Mouse (Mus musculus): ENCODE measurements around the gene Upk3b. TPM values are rescaled to one million over a fixed set of nuclear protein-coding genes. Genes with fewer than 3 reads are reported as not detected.

The Upk3b gene
- 41.2 and 54.6 TPM in 2 replicates for polyA plus RNA-seq (2015; fragmentation: Nextera tagmentation; extraction: Ambion mirVana)

DNA sequence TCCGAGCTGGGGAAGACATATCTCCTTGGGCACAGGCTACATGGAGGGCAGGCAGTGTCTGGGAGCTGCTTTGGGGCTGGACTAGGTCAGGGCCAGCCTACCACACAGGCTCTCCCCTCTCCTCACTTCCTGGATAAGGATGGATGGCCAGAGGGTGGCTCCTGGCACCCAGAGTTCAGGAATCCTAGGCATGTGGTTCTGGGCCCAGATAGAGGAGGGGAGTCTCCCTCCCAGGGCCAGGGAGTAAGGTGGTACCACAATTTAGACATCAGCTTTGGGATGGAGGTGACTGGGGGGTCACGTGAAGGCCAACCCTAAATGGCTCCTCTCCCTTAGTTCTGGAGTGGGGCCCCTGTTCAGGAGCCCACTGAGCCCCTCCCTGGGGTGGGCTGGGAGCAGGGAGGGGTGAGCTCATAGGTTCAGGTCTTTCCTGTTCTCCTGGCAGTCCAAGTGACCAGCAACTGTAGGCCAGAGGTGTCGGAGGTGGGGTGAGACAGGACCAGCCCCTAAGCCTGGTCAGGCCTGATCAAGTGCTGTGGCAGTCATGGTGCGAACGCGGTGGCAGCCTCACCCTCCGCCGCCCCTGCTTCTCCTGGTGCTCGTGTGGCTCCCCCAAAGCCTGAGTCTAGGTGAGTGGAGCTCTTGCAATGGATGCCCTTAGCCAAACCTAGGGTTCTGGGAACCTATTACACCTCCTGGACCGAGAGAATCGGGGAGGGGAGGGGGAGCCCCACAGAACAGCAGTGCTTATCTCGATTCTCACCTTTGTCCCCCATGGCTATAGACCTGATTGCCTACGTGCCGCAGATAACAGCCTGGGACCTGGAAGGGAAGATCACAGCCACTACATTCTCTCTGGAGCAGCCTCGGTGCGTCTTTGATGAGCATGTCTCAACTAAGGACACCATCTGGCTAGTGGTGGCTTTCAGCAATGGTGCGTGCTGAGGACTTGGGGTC lies at the start of gene Upk3b:
Gene Upk3b, plus strand, starts transcription at position 239 of the 957 bp plus-strand sequence.
- 0 out of 2 replicates have a peak, but pooled peaks have one; percentile 18 for ATAC-seq (ENCODE audit: extremely low read depth, insufficient number of reproducible peaks, low FRiP score, low TSS enrichment)

DNA sequence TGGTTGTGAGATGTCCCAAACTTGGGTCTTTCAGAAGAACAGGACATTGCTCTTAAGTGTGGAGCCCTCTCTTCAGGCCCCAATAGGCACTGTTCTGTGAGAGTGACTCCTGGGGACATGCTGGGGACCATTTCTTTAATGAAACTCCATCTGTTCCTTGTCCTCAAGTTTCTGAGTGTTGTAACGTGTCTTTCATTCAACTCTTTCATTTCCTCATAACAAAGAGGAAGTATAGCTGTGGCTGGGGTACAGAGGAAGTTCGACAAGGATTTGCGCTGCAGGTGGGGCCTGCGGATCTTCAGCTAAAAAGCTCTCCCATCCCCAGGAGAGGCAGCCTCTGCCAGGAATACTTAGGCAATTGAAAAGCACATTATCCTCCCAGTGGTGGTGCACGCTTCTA lies 47.7 kb upstream of the Upk3b start:
- no peak for ATAC-seq (ENCODE audit: extremely low read depth, insufficient number of reproducible peaks, low FRiP score, low TSS enrichment)
- peaks cover 4% of the 10 kb centered on the region for H3K4me1 ChIP-seq
- H3K36me3 ChIP-seq, result no peaks in the 10 kb centered on the region
- H3K4me2 ChIP-seq, result no peak overlapping the region
- WGBS, result 57% methylated on average over 5 of the region's 5 CpGs
- H3K9ac ChIP-seq, result no peak overlapping the region
- H3K27me3 ChIP-seq (replicated peaks), result no peaks in the 10 kb centered on the region
- H3K4me3 ChIP-seq, result no peak overlapping the region
- no peaks in the 10 kb centered on the region for H3K9me3 ChIP-seq
- no peak overlapping the region for H3K27ac ChIP-seq (replicated peaks)

More for the DNA sequence above, at the start of gene Upk3b:
- Histone ChIP-seq H3K4me2 (peak within 1 kb of the TSS; percentile 50; the same call in 1 of the 2 replicates), H3K9me3 (no peaks in the 10 kb centered on the region), H3K27ac (replicated peaks) (peak within 1 kb of the TSS; percentile 51), H3K4me3 (peak within 1 kb of the TSS; percentile 34), H3K9ac (peak within 1 kb of the TSS; percentile 20; the same call in 1 of the 2 replicates), H3K4me1 (0 out of 2 replicates have a peak, but pooled peaks cover 6% of the 10 kb centered on the region), H3K27me3 (replicated peaks) (0 out of 2 replicates have a peak, but pooled peaks cover 7% of the 10 kb centered on the region), H3K36me3 (no peaks in the 10 kb centered on the region)
- 43% methylated on average over 17 of the region's 17 CpGs for WGBS

DNA sequence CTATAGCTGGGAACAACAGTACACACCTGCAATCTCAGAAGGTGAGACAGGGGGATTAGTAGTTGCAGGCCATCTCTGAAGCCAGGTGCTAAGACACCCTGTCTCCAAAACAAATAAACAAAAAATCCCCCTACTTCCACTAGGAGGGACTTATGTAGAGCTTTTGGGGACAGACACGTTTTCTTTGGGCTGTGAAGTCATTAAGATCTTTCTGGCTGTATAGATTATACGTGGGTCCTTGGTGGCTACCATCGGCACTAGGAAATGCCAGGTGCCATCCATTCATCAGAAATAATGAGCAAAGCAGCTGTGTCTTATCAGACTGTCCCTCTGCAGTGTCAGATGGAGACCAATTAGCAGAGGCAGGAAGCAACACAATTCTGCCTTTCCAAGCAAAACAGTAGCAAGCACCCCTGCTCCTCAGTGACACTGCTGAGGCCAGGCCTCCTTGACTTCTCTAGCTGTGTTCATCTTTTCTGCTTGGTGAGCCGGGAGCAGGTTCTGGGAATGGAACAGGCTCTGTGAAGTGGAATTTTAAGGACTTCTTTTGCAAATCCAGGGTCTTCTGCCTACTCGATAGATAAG lies 44.8 kb upstream of the Upk3b start:
- Histone ChIP-seq H3K9me3 (no peaks in the 10 kb centered on the region), H3K4me2 (no peak overlapping the region), H3K9ac (no peak overlapping the region), H3K27me3 (replicated peaks) (no peaks in the 10 kb centered on the region), H3K4me1 (peaks cover 13% of the 10 kb centered on the region), H3K36me3 (peaks cover 24% of the 10 kb centered on the region), H3K27ac (replicated peaks) (no peak overlapping the region), H3K4me3 (no peak overlapping the region)
- WGBS, result 45% methylated on average over 5 of the region's 5 CpGs
- ATAC-seq (ENCODE audit: extremely low read depth, insufficient number of reproducible peaks, low FRiP score, low TSS enrichment), result no peak

DNA sequence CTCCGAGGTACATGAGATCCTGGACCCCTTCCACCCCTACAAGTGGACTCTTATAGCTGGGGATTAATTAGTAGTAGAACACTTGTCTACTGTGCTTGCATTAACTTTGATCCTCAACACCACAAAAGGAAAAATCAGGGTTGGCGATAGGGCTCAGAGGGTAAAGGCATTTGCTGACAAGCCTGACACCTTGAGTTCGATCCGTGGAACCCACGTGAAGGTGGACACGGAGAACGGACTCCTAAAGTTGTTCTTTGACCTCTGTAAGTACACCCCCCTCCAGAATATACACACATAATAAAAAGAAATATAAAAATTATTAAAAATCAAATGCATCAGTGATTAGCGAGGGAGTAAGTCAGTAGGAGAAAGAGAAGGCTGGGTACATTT lies 44.0 kb upstream of the Upk3b start:
- WGBS, result 56% methylated on average over 8 of the region's 8 CpGs

DNA sequence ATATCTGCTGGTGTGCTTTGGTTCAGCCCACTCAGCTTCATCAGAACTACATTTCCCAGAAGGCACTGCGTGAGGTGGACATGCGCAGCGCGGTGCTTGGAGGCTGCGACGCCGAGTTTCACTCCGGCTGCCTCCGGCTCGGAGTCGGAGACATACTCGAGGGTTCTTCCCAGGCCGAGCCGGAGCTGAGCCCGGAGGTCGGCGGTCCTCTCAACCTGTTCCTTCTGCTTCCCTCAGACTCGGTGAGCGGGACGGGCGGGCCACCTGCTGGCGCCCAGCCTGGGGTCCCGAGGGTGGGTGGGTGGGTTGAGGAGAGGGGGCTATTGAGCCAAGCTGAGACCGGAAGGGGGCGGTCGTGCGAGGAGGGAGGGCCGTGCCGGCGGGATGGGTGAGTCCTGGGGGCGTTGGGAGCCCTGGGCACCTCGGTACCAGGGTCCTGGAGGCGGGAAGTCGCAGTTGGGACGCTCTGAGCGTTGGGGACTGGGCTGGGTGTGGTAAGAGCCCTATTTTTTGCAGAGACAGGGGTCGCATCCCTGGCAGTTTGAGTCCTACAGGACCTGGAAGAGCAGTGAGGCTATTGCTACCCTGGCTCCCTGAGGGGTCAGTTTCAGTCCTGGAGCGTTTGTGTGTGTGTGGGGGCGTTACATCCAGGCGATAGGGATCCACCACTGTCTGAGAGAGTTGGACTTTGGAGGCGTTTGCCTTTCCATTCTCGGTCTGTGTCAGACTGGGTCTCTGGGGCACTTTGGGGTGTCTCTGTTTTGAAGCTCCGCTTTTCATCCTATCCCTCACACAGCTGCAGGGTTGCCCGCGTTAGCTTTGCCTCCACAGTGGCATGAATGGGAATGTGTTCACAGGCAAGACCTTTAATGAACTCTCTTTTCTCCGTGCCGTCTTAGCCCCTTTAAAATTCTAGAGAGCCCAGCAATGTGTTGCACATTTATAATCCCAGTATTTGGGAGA lies 43.3 kb upstream of the Upk3b start, which contains the start of gene Dtx2:
Gene Dtx2, plus strand, starts transcription at position 76 of the 963 bp plus-strand sequence.
- Histone ChIP-seq H3K9ac (peak within 1 kb of the TSS; percentile 93), H3K27me3 (replicated peaks) (no peaks in the 10 kb centered on the region), H3K4me3 (peak within 1 kb of the TSS; percentile 84), H3K36me3 (peaks cover 40% of the 10 kb centered on the region), H3K9me3 (no peaks in the 10 kb centered on the region), H3K27ac (replicated peaks) (peak within 1 kb of the TSS; percentile 87), H3K4me1 (peaks cover 13% of the 10 kb centered on the region), H3K4me2 (peak within 1 kb of the TSS; percentile 92)
- peak; percentile 79; the same call in 1 of the 2 replicates for ATAC-seq (ENCODE audit: extremely low read depth, insufficient number of reproducible peaks, low FRiP score, low TSS enrichment)
- 2% methylated on average over 46 of the region's 47 CpGs for WGBS

More for the DNA sequence above, 44.0 kb upstream of the Upk3b start:
- peaks cover 13% of the 10 kb centered on the region for H3K4me1 ChIP-seq
- H3K9ac ChIP-seq, result no peak overlapping the region
- H3K36me3 ChIP-seq, result peaks cover 33% of the 10 kb centered on the region
- H3K4me3 ChIP-seq, result peak overlapping the region; percentile 84; the same call in 1 of the 2 replicates
- H3K27me3 ChIP-seq (replicated peaks), result no peaks in the 10 kb centered on the region
- no peak overlapping the region for H3K27ac ChIP-seq (replicated peaks)
- H3K4me2 ChIP-seq, result peak overlapping the region; percentile 92; the same call in 1 of the 2 replicates
- H3K9me3 ChIP-seq, result no peaks in the 10 kb centered on the region
- 0 out of 2 replicates have a peak, but pooled peaks have one; percentile 20 for ATAC-seq (ENCODE audit: extremely low read depth, insufficient number of reproducible peaks, low FRiP score, low TSS enrichment)

DNA sequence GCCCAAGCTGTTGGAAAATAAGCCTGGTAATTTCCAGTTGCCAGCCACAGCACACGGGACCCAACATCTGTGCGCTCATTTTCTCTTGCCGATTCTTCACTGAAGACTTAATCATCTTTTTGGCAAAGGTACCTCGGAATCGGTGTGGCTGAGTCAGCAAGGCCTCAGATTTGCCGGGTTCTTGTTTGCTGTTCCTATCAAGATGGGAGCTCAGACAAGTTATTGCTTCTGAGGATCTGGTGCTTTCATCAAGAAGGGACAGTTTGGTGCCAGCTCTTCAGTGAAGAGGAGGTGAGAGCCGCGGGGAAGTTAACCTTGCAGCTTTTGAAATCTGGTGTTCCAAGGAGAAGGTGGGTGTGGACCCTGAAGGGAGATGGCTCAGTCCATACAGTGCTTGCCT lies 42.1 kb upstream of the Upk3b start:
- peak overlapping the region; percentile 84; the same call in 1 of the 2 replicates for H3K4me3 ChIP-seq
- no peak overlapping the region for H3K27ac ChIP-seq (replicated peaks)
- no peak for ATAC-seq (ENCODE audit: extremely low read depth, insufficient number of reproducible peaks, low FRiP score, low TSS enrichment)
- H3K4me2 ChIP-seq, result peak overlapping the region; percentile 92
- peaks cover 48% of the 10 kb centered on the region for H3K36me3 ChIP-seq
- H3K9ac ChIP-seq, result peak overlapping the region; percentile 93
- H3K27me3 ChIP-seq (replicated peaks), result no peaks in the 10 kb centered on the region
- no peaks in the 10 kb centered on the region for H3K9me3 ChIP-seq
- peaks cover 13% of the 10 kb centered on the region for H3K4me1 ChIP-seq
- WGBS, result 79% methylated on average over 8 of the region's 8 CpGs

DNA sequence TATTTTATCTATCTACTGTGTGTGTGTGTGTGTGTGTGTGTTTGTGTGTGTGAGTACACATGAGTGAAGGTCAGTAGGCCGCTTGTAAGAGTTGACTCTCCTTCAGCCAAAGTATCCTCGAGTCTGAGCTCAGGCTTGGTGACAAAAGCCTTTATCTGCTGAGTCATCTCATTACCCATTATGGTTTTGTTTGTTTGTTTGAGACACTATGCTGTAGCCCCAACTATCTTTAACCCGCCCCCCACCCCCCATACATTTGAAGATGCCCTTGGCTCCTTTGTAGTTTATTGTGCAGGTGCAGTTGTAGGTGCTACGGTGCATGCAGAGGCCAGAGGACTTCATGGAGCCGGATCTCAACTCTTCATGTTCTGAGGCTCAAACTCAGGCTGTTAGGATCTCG lies 37.1 kb upstream of the Upk3b start:
- ATAC-seq (ENCODE audit: extremely low read depth, insufficient number of reproducible peaks, low FRiP score, low TSS enrichment), result no peak

DNA sequence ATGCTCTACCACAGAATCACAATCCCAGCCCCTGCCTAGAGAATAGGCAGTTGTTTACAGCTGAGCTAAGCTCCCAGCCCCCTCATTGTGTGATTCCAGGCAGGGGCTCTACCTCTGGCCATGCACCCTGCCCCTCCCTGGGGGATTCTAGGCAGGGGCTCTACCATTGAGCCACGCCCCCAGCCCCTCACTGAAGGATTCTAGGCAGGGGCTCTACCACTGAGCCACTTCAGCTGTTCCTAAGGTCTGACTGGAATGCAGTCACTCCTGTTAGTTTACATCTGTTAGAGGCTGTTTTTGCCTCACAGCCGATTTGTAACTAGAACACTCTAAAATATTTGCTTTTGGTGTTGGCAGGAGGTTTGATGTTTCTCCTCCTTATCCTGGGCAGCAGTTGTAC lies 36.0 kb upstream of the Upk3b start:
- peak overlapping the region; percentile 81 for H3K27ac ChIP-seq (replicated peaks)
- no peak for ATAC-seq (ENCODE audit: extremely low read depth, insufficient number of reproducible peaks, low FRiP score, low TSS enrichment)
- peaks cover 30% of the 10 kb centered on the region for H3K4me1 ChIP-seq
- no peaks in the 10 kb centered on the region for H3K9me3 ChIP-seq
- peaks cover 48% of the 10 kb centered on the region for H3K36me3 ChIP-seq
- 53% methylated on average over 2 of the region's 2 CpGs for WGBS
- peak overlapping the region; percentile 42; the same call in 1 of the 2 replicates for H3K9ac ChIP-seq
- H3K27me3 ChIP-seq (replicated peaks), result no peaks in the 10 kb centered on the region
- no peak overlapping the region for H3K4me2 ChIP-seq
- H3K4me3 ChIP-seq, result no peak overlapping the region

More for the DNA sequence above, 37.1 kb upstream of the Upk3b start:
- Histone ChIP-seq H3K4me3 (no peak overlapping the region), H3K9ac (no peak overlapping the region), H3K4me2 (no peak overlapping the region), H3K27ac (replicated peaks) (no peak overlapping the region), H3K4me1 (peaks cover 30% of the 10 kb centered on the region), H3K36me3 (peaks cover 59% of the 10 kb centered on the region), H3K27me3 (replicated peaks) (no peaks in the 10 kb centered on the region), H3K9me3 (no peaks in the 10 kb centered on the region)
- 85% methylated on average over 6 of the region's 6 CpGs for WGBS

DNA sequence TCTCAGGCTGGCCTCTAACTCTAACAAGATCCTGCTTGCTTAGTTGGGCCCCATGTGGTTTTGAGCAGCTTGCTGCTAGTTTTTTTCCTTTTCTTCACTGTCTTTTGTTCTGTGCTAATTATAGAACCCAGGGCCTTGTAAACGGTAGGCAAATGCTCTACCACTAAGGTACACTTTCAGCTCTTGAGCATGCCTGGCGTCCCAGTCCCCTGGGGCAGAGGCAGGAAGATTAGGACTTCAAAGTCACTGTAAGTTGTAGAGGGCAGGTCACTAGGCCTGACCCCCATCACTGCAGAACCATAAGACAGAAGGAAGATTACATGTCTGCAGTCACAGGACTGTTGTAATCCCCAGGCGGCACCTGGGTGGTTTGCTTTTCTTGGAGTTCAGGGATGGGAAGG lies 35.5 kb upstream of the Upk3b start:
- WGBS, result 14% methylated on average over 3 of the region's 3 CpGs
- peaks cover 34% of the 10 kb centered on the region for H3K4me1 ChIP-seq
- H3K4me2 ChIP-seq, result peak overlapping the region; percentile 11
- H3K9ac ChIP-seq, result peak overlapping the region; percentile 42; the same call in 1 of the 2 replicates
- H3K4me3 ChIP-seq, result no peak overlapping the region
- H3K36me3 ChIP-seq, result peaks cover 44% of the 10 kb centered on the region
- H3K9me3 ChIP-seq, result no peaks in the 10 kb centered on the region
- ATAC-seq (ENCODE audit: extremely low read depth, insufficient number of reproducible peaks, low FRiP score, low TSS enrichment), result no peak
- H3K27me3 ChIP-seq (replicated peaks), result no peaks in the 10 kb centered on the region
- peak overlapping the region; percentile 81 for H3K27ac ChIP-seq (replicated peaks)

DNA sequence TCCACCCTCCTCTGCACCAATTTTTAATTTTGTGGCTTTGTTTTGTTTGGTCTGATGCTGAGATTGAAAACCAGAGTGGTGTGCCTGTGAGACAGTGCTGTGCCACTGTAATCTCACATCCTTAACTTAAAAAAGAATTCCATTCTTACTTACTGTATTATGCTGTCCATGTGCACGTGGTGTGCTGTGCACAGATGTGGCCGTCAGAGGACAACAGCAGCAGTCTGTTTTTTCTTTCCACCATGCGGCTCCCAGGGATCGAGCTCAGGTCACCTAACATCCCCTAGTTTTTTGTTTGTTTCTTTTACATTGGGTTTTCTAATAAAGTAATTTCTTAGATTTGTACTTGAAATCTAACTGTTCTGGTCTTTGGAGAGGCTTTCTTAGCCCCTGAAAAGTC lies 33.8 kb upstream of the Upk3b start:
- Histone ChIP-seq H3K36me3 (peaks cover 29% of the 10 kb centered on the region), H3K4me1 (peaks cover 37% of the 10 kb centered on the region), H3K4me2 (no peak overlapping the region), H3K4me3 (no peak overlapping the region), H3K9me3 (no peaks in the 10 kb centered on the region), H3K27me3 (replicated peaks) (no peaks in the 10 kb centered on the region), H3K9ac (peak overlapping the region; percentile 5; the same call in 1 of the 2 replicates), H3K27ac (replicated peaks) (no peak overlapping the region)
- WGBS, result 64% methylated on average over 4 of the region's 4 CpGs
- no peak for ATAC-seq (ENCODE audit: extremely low read depth, insufficient number of reproducible peaks, low FRiP score, low TSS enrichment)
